Mouse (Mus musculus): ENCODE measurements around the gene AU021092.

Gene AU021092

GRCm38 (mm10) chr16:5210365-5210764 is 11.7 kb downstream of the AU021092 start:
- DNase-seq: no peak

GRCm38 (mm10) chr16:5206051-5206450 is 16.0 kb downstream of the AU021092 start:
- DNase-seq: no peak

- no peak for DNase-seq
These were observed 16.6 kb downstream of the AU021092 start for GRCm38 (mm10) chr16:5205431-5205970.

- DNase-seq: peak; percentile 84
These were observed 18.2 kb downstream of the AU021092 start, which contains the start of gene Nagpa for GRCm38 (mm10) chr16:5203668-5204433. Nagpa (minus strand) TSS chr16:5204012.

GRCm38 (mm10) chr16:5203200-5203599 is 18.9 kb downstream of the AU021092 start:
- DNase-seq: peak; percentile 26

- DNase-seq: peak; percentile 39
These were observed 19.4 kb downstream of the AU021092 start for GRCm38 (mm10) chr16:5202681-5203080.

- DNase-seq: peak; percentile 55
These were observed 27.0 kb downstream of the AU021092 start for GRCm38 (mm10) chr16:5195080-5195479.

- no peak for DNase-seq
These were observed 35.9 kb downstream of the AU021092 start for GRCm38 (mm10) chr16:5186234-5186633.

- no peak for DNase-seq
These were observed 36.4 kb downstream of the AU021092 start for GRCm38 (mm10) chr16:5185691-5186090.

- DNase-seq: no peak
These were observed 37.1 kb downstream of the AU021092 start for GRCm38 (mm10) chr16:5184956-5185355.

- no peak for DNase-seq
These were observed 38.0 kb downstream of the AU021092 start for GRCm38 (mm10) chr16:5184101-5184500.

GRCm38 (mm10) chr16:5183310-5183975 is 38.7 kb downstream of the AU021092 start:
- DNase-seq: no peak

- DNase-seq: no peak
These were observed 49.5 kb downstream of the AU021092 start for GRCm38 (mm10) chr16:5172636-5173035.

GRCm38 (mm10) chr16:5168829-5169228 is 53.3 kb downstream of the AU021092 start:
- no peak for DNase-seq

- no peak for DNase-seq
These were observed 54.1 kb downstream of the AU021092 start for GRCm38 (mm10) chr16:5168038-5168437.

- no peak for DNase-seq
These were observed 57.8 kb downstream of the AU021092 start for GRCm38 (mm10) chr16:5164327-5164726.

All from right cerebral cortex, postnatal 4 days (tissue).